Mouse (Mus musculus): ENCODE measurements around the gene Kcnma1.

DNA sequence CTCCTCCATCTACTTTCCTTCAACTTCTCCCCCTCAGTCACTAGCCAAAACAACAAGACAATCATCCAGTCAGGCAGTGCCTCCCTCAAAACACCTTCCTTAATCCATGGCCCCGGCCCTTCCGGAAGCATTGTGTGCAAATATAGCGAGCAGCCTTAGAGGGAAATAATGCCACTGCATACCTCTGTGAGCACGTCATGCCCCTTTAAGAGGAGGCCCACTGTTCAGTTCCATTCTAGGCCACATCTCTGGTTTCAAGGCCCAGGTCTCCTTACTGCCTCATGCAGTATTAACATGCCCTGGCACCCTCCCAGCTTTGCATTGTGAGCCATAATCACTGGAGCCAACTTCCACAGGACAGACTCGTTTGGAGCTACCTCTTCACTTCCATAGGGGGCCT lies 105.7 kb downstream of the Kcnma1 start:
- TF ChIP-seq CTCF (IDR thresholded peaks at IDR 0.05): no peak
- TF ChIP-seq EP300 (IDR thresholded peaks at IDR 0.05): no peak

All from lung, postnatal 0 days (tissue).